Mouse (Mus musculus): Measurements from ENCODE around the gene Dgki.

- TF ChIP-seq MAFK (IDR thresholded peaks at IDR 0.05; ENCODE audit: insufficient read depth, low read depth, low read length) (no peak), HCFC1 (IDR thresholded peaks at IDR 0.05; ENCODE audit: borderline replicate concordance, insufficient read depth, low read length) (no peak), ZC3H11A (IDR thresholded peaks at IDR 0.05; ENCODE audit: borderline replicate concordance, low read depth, low read length) (no peak)
These were observed 483.3 kb downstream of the Dgki start for GRCm38 (mm10) chr6:36816666-36817065.

Measured in ES-E14 (cell line).